ENCODE assay signal across 27 mouse cellular contexts in the genomic region with DNA sequence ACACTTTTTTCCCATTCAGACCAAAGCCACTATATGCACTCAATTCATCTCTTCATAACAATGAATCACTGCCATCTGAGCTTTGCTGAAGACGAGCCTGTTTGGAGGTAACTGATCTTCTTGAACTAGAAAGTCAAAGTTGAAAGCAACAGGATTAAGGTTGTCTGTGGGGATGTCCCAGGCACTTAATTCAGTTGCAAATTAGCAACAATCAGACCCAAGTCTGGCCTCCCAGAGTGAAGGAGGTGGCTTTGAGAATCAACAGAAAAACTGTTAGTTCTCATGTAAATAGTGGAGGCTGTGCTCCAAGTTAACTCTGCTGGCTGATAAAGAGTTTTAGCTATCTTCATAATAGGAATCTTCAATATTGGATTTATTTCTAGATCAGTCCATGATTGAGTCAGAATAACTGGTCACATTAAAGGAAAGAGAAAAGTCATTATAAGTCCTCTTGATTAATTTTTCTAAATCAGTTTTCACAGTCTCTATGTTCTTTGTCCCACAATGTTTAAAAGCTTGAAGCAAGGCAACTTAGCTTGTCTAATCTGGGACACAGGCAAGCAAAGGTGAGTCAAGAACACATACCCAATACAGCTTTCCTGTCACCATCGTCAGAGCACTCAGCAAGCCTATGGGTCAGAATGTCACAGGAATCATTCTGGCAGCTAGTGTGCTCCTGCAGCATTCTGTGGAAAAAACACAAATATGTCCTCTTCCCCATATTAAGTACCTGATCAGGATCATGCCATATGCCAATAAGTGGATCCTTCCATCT. TPM values are rescaled to one million over a fixed set of nuclear protein-coding genes. Genes with fewer than 3 reads are reported as not detected.
DNase-seq lines count a peak whose midpoint lies in the region; ATAC-seq and TF ChIP-seq lines count a peak whose summit lies in the region.
"Had no signal": no experiment of that assay in that cellular context is flagged by ENCODE, and none has a peak within 500 bp of the region (broad histone marks: within the 10 kb centered on the region; RNA-seq: fewer than 3 reads in every experiment).

No protein-coding gene starts in this region.

- TF ChIP-seq POLR2A in ES-Bruce4 (IDR thresholded peaks at IDR 0.05; ENCODE audit: insufficient read depth, low read length), result no peak
- TF ChIP-seq POLR2A in kidney, adult 2 months (IDR thresholded peaks at IDR 0.05; ENCODE audit: low read depth, low read length), result no peak

- H3K9me3 ChIP-seq in ES-Bruce4 (replicated peaks; ENCODE audit: control insufficient read depth, insufficient read depth, low read length, poor library complexity, severe bottlenecking) (peaks cover 42% of the 10 kb centered on the region), ES-E14 (ENCODE audit: control insufficient read depth, insufficient read depth, low read depth, low read length) (no peaks in the 10 kb centered on the region)
- H3K9me3 ChIP-seq: embryonic facial prominence, embryonic 13.5 days; embryonic facial prominence, embryonic 15.5 days; forebrain, embryonic 12.5 days had no signal

- H3K27me3 ChIP-seq in ES-Bruce4 (ENCODE audit: control insufficient read depth, insufficient read depth, low read length, poor library complexity, severe bottlenecking), result no peaks in the 10 kb centered on the region
- H3K27me3 ChIP-seq in kidney, adult 2 months (replicated peaks; ENCODE audit: control insufficient read depth, insufficient read depth, low read length), result no peaks in the 10 kb centered on the region
- H3K27me3 ChIP-seq: CH12.LX; embryonic facial prominence, embryonic 13.5 days; embryonic facial prominence, embryonic 15.5 days; forebrain, embryonic 12.5 days had no signal

- no peak overlapping the region for H3K4me3 ChIP-seq in ES-Bruce4 (ENCODE audit: low read depth, low read length)
- H3K4me3 ChIP-seq in ES-E14 (ENCODE audit: insufficient read depth in 1 of 2, low read depth in 1 of 2, low read length in 2 of 2, poor library complexity in 1 of 2, severe bottlenecking in 1 of 2), result no peak overlapping the region
- no peak overlapping the region for H3K4me3 ChIP-seq in kidney, adult 2 months (ENCODE audit: insufficient read depth, low read depth, low read length)
- H3K4me3 ChIP-seq: embryonic facial prominence, embryonic 13.5 days; embryonic facial prominence, embryonic 15.5 days; erythroblast, embryonic 14.5 days; forebrain, embryonic 10.5 days; forebrain, embryonic 12.5 days had no signal

- no peak for TF ChIP-seq CTCF in ES-Bruce4 (IDR thresholded peaks at IDR 0.05; ENCODE audit: low read depth, low read length)
- TF ChIP-seq CTCF in kidney, adult 2 months (conservative IDR thresholded peaks at IDR 0.05; ENCODE audit: insufficient read depth, insufficient read length, low read depth, low read length), result no peak

- H3K9ac ChIP-seq in ES-Bruce4 (ENCODE audit: low read depth, poor library complexity, severe bottlenecking), result no peak overlapping the region
- no peak overlapping the region for H3K9ac ChIP-seq in ES-E14 (ENCODE audit: insufficient read depth, low read depth, low read length, poor library complexity, severe bottlenecking)
- H3K9ac ChIP-seq: embryonic facial prominence, embryonic 13.5 days; embryonic facial prominence, embryonic 15.5 days; forebrain, embryonic 12.5 days had no signal

- no peak for ATAC-seq in cerebellum, adult (ENCODE audit: insufficient number of reproducible peaks, low FRiP score, low TSS enrichment)
- ATAC-seq: CD4-positive, CD25-positive, alpha-beta regulatory T cell, adult 4 months; forebrain, embryonic 14.5 days; forebrain, embryonic 16.5 days had no signal

- H3K27ac ChIP-seq in ES-Bruce4 (ENCODE audit: insufficient read depth, low read length), result peak overlapping the region; percentile 97
- peak overlapping the region; percentile 34; the same call in 1 of the 2 replicates for H3K27ac ChIP-seq in ES-E14 (ENCODE audit: insufficient read depth, low read depth, low read length, poor library complexity, severe bottlenecking)
- no peak overlapping the region for H3K27ac ChIP-seq in kidney, adult 2 months (ENCODE audit: insufficient read depth, low read depth, low read length)
- H3K27ac ChIP-seq: embryonic facial prominence, embryonic 13.5 days; embryonic facial prominence, embryonic 15.5 days; forebrain, embryonic 10.5 days; forebrain, embryonic 12.5 days had no signal

- DNase-seq in heart, adult 11 months, result peak; percentile 44
- no peak for DNase-seq in heart, adult 8-10 months (ENCODE audit: low spot score)
- DNase-seq in ES-E14 (ENCODE audit: low read depth, low spot score), result no peak
- DNase-seq in ZHBTc4 (ENCODE audit: low read depth, low spot score), result peak; percentile 61
- no peak for DNase-seq in kidney, adult 2 months
- no peak for DNase-seq in layer of hippocampus, adult 9-10 months (ENCODE audit: low spot score)
- DNase-seq: adrenal gland, adult 2 months; adrenal gland, postnatal 10 days; adrenal gland, postnatal 25 days; B cell, adult 2 months; cerebellum, adult 11-12 months; cerebellum, adult 2 months; cerebellum, adult 9-10 months; cerebellum, postnatal 14 days; cerebellum, postnatal 36 days; embryo, embryonic 11 days had no signal

- 65% methylated on average over 2 of the region's 2 CpGs for WGBS in kidney, adult 2 months

- no peak for TF ChIP-seq EP300 in ES-Bruce4 (IDR thresholded peaks at IDR 0.05; ENCODE audit: insufficient read depth, low read depth, low read length)

- no peaks in the 10 kb centered on the region for H3K36me3 ChIP-seq in ES-Bruce4 (ENCODE audit: control insufficient read depth, insufficient read depth, low read length, poor library complexity, severe bottlenecking)
- no peaks in the 10 kb centered on the region for H3K36me3 ChIP-seq in ES-E14 (ENCODE audit: control insufficient read depth, insufficient read depth, low read length, poor library complexity, severe bottlenecking)
- H3K36me3 ChIP-seq in kidney, adult 2 months (ENCODE audit: control insufficient read depth, insufficient read depth, low read length), result no peaks in the 10 kb centered on the region
- H3K36me3 ChIP-seq: embryonic facial prominence, embryonic 13.5 days; embryonic facial prominence, embryonic 15.5 days; forebrain, embryonic 10.5 days; forebrain, embryonic 12.5 days had no signal

- in situ Hi-C loops in ES-E14 (cut with MboI; ENCODE audit: low sequenced_read_pairs in 2 of 2, unreplicated experiment in 2 of 2), result loop anchor here in 1 of 2 experiments (10.0 kb wide), 1 partner anchor 171 kb away; no protein-coding TSS in a partner anchor

- no peaks in the 10 kb centered on the region for H3K4me1 ChIP-seq in ES-Bruce4 (ENCODE audit: control insufficient read depth, insufficient read depth, low read length)
- no peaks in the 10 kb centered on the region for H3K4me1 ChIP-seq in ES-E14 (ENCODE audit: control insufficient read depth in 2 of 2, insufficient read depth in 2 of 2, low read length in 2 of 2, poor library complexity in 1 of 2)
- no peaks in the 10 kb centered on the region for H3K4me1 ChIP-seq in kidney, adult 2 months (ENCODE audit: control insufficient read depth, insufficient read depth, low read length)
- H3K4me1 ChIP-seq: embryonic facial prominence, embryonic 13.5 days; embryonic facial prominence, embryonic 15.5 days; forebrain, embryonic 12.5 days had no signal

TF ChIP-seq in ES-E14, 5 proteins besides CTCF, POLR2A, EP300 and RAD21:
- TF ChIP-seq MAFK (IDR thresholded peaks at IDR 0.05; ENCODE audit: insufficient read depth, low read depth, low read length), result no peak
- no peak for TF ChIP-seq HCFC1 (IDR thresholded peaks at IDR 0.05; ENCODE audit: borderline replicate concordance, insufficient read depth, low read length)
- TF ChIP-seq ZC3H11A (IDR thresholded peaks at IDR 0.05; ENCODE audit: borderline replicate concordance, low read depth, low read length), result no peak
- TF ChIP-seq ZNF384 (IDR thresholded peaks at IDR 0.05; ENCODE audit: low read depth, low read length), result no peak
- no peak for TF ChIP-seq CHD2 (IDR thresholded peaks at IDR 0.05; ENCODE audit: low read depth, low read length)

RNA-seq across cellular contexts. Expression of gene Cox20, which starts 34.8 kb away (rescaled TPM):
- total RNA-seq in heart, adult 8-10 months (2022), result 100 to 1,000 TPM in 2 of 4 experiments, 10 to 100 TPM in 2; 90.6 to 125 (median 103) TPM
- 26.5 and 27.7 TPM in 2 replicates for polyA plus RNA-seq in ES-Bruce4 (2011; ENCODE audit: insufficient read depth, insufficient read length, low read depth, missing spikeins)
- total RNA-seq in ES-E14 (2012; rRNA removed), result 14.4 and 18.2 TPM in 2 replicates
- polyA plus RNA-seq in kidney, adult 2 months (2012; rRNA removed), result 28.0 and 54.6 TPM in 2 replicates

RNA-seq across cellular contexts. Expression of gene Hnrnpu, which starts 53.5 kb away (rescaled TPM):
- 100 to 1,000 TPM; 147 to 166 (median 155) TPM for total RNA-seq in heart, adult 8-10 months (2022)
- 1,120 and 1,155 TPM in 2 replicates for polyA plus RNA-seq in ES-Bruce4 (2011; ENCODE audit: insufficient read depth, insufficient read length, low read depth, missing spikeins)
- total RNA-seq in ES-E14 (2012; rRNA removed), result 459 and 494 TPM in 2 replicates
- 37.7 and 51.6 TPM in 2 replicates for polyA plus RNA-seq in kidney, adult 2 months (2012; rRNA removed)

Comparison
In these comparisons a context has a peak if more than half of its experiments do, and no peak if none do; other contexts are left out.
1. DNase-seq: peak in heart, adult 11 months (single experiment) and ZHBTc4 (single experiment); none in heart, adult 8-10 months (single experiment), ES-E14 (single experiment), kidney, adult 2 months (single experiment) and layer of hippocampus, adult 9-10 months (single experiment).